Mouse (Mus musculus) gastrocnemius, postnatal 4 days (tissue): Measurements from ENCODE around the gene Slc25a45. TPM values are rescaled to one million over a fixed set of nuclear protein-coding genes. Genes with fewer than 3 reads are reported as not detected.

Experiments used
- DNase-seq, 2 experiments: peaks; one replicate each; pipeline ENCODE4 v3.0.0; 2021 to 2022; ENCODE audit warnings: low spot score in 2 of 2, mixed read lengths in 2 of 2
- total RNA-seq, 2 experiments: library from RNA; stranded (reverse); gene quantifications; 2 replicates each; pipeline ENCODE4 v1.2.3; 2021

Slc25a45 gene
- total RNA-seq, 2 experiments from 2014 or later: 3.7 to 3.8 TPM

GRCm38 (mm10) chr19:5840086-5840889 is 37.3 kb upstream of the Slc25a45 start:
- no peak for DNase-seq

- no peak for DNase-seq
These were observed 36.7 kb upstream of the Slc25a45 start for GRCm38 (mm10) chr19:5840890-5841388.

- DNase-seq: no peak
These were observed 36.1 kb upstream of the Slc25a45 start for GRCm38 (mm10) chr19:5841389-5841946.

GRCm38 (mm10) chr19:5841999-5842784 is 35.4 kb upstream of the Slc25a45 start:
- no peak for DNase-seq

- DNase-seq: no peak
These were observed 34.5 kb upstream of the Slc25a45 start for GRCm38 (mm10) chr19:5842785-5843730.

- no peak for DNase-seq
These were observed 33.6 kb upstream of the Slc25a45 start for GRCm38 (mm10) chr19:5843781-5844691.

- no peak for DNase-seq
These were observed 32.7 kb upstream of the Slc25a45 start for GRCm38 (mm10) chr19:5844831-5845318.

- peak; percentile 94 to 97 for DNase-seq
These were observed 32.1 kb upstream of the Slc25a45 start for GRCm38 (mm10) chr19:5845319-5846135.

- peak in 1 of 2 experiments; percentile 53 for DNase-seq
These were observed 31.5 kb upstream of the Slc25a45 start for GRCm38 (mm10) chr19:5846154-5846553.

GRCm38 (mm10) chr19:5846557-5847305 is 30.9 kb upstream of the Slc25a45 start:
- DNase-seq: peak; percentile 57 to 82

- no peak for DNase-seq
These were observed 30.3 kb upstream of the Slc25a45 start for GRCm38 (mm10) chr19:5847306-5847796.

- no peak for DNase-seq
These were observed 29.4 kb upstream of the Slc25a45 start for GRCm38 (mm10) chr19:5848032-5848825.

- DNase-seq: no peak
These were observed 28.6 kb upstream of the Slc25a45 start for GRCm38 (mm10) chr19:5848826-5849672.

GRCm38 (mm10) chr19:5849843-5850527 is 27.6 kb upstream of the Slc25a45 start:
- DNase-seq: peak; percentile 93 to 94

- DNase-seq: no peak
These were observed 26.7 kb upstream of the Slc25a45 start for GRCm38 (mm10) chr19:5850860-5851259.
